Mouse (Mus musculus) hindbrain, embryonic 10.5 days (tissue): ENCODE data around the gene Ankrd7. TPM values are rescaled to one million over a fixed set of nuclear protein-coding genes. Genes with fewer than 3 reads are reported as not detected.
"Not testable (repeated sequence)": the region's sequence is repeated elsewhere in the genome, so short reads cannot be mapped to it uniquely, and the experiment has no call there.

Experiments
- DNase-seq: peaks from one replicate; pipeline ENCODE4 v3.0.0-alpha.2; 2017; ENCODE audit warnings: low spot score
- H3K27ac ChIP-seq: fragments of 300-500 bp; sonication (generic); 2 replicates; pipeline ENCODE4 v1.5.1; 2016; ENCODE audit warnings: mild to moderate bottlenecking, moderate library complexity
- H3K27me3 ChIP-seq: fragments of 300-500 bp; sonication (generic); 2 replicates; pipeline ENCODE4 v1.6.1; 2016; ENCODE audit warnings: mild to moderate bottlenecking; ENCODE audit not compliant: poor library complexity, insufficient read depth, severe bottlenecking
- H3K36me3 ChIP-seq: fragments of 300-500 bp; sonication (generic); 2 replicates; pipeline ENCODE4 v1.6.1; 2016; ENCODE audit warnings: mild to moderate bottlenecking, moderate library complexity
- H3K4me1 ChIP-seq: fragments of 300-500 bp; sonication (generic); replicated peaks from 2 replicates; pipeline ENCODE4 v1.6.1; 2016; ENCODE audit warnings: mild to moderate bottlenecking
- H3K4me3 ChIP-seq: fragments of 300-500 bp; sonication (generic); 2 replicates; pipeline ENCODE4 v1.5.1; 2016; ENCODE audit warnings: mild to moderate bottlenecking, moderate library complexity
- H3K9me3 ChIP-seq: fragments of 300-500 bp; sonication (generic); 2 replicates; pipeline ENCODE4 v1.6.1; 2016; ENCODE audit warnings: mild to moderate bottlenecking, moderate library complexity
- WGBS: fragments of 180-500 bp; shearing (Covaris S2); methylation state at CpG from one replicate; pipeline ENCODE4 v1.1.7; 2016; 5-methylcytosine and 5-hydroxymethylcytosine counted together
- polyA plus RNA-seq: library from polyadenylated mRNA; unstranded; fragments of >200 nt; fragmentation: Nextera tagmentation; extraction: Ambion mirVana; gene quantifications from 2 replicates; pipeline ENCODE4 v1.2.1, GENCODE M21; 2016

Gene Ankrd7
- polyA plus RNA-seq = 0.56 and 0.77 TPM in 2 replicates

GRCm38 (mm10) chr6:18866018-18866417 lies at the start of gene Ankrd7:
Gene Ankrd7 (plus strand): TSS chr6:18866318.
- no peak for DNase-seq
- no peak within 1 kb of the TSS for H3K27ac ChIP-seq
- no peaks in the 10 kb centered on the region for H3K36me3 ChIP-seq
- H3K27me3 ChIP-seq = no peaks in the 10 kb centered on the region
- 93% methylated on average over 8 of the region's 8 CpGs for WGBS
- H3K9me3 ChIP-seq = no peaks in the 10 kb centered on the region; the same call in 1 of the 2 replicates
- no peaks in the 10 kb centered on the region for H3K4me1 ChIP-seq
- H3K4me3 ChIP-seq = no peak within 1 kb of the TSS

- no peaks in the 10 kb centered on the region for H3K9me3 ChIP-seq
- no peaks in the 10 kb centered on the region for H3K4me1 ChIP-seq
- H3K4me3 ChIP-seq = no peak overlapping the region
- no peak overlapping the region for H3K27ac ChIP-seq
- no peaks in the 10 kb centered on the region for H3K27me3 ChIP-seq
- no peaks in the 10 kb centered on the region for H3K36me3 ChIP-seq
- DNase-seq = peak; percentile 39
- WGBS = 18% methylated on average over 4 of the region's 4 CpGs
Observed at GRCm38 (mm10) chr6:18819343-18819742, 46.8 kb upstream of the Ankrd7 start.

DNA sequence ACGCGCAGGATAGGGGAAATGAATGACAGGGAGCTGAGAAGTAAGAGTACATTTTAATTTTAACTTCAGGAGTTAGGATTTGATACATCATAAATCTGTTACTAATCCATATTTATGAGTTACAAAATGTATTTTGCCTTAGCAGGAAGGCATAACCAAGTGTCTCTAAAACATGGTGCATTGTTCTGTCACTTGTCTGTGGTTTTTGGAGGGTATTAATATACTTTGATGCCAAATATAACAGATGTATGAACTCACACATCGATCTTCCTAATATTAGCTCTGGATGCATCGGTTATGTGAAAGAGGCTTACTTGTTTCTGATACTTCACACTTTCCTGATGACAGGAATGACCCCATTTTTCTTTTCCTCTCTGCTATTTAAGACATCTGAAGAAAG lies 45.9 kb upstream of the Ankrd7 start:
- H3K4me1 ChIP-seq = no peaks in the 10 kb centered on the region
- no peaks in the 10 kb centered on the region for H3K9me3 ChIP-seq
- H3K27ac ChIP-seq = no peak overlapping the region
- no peaks in the 10 kb centered on the region for H3K27me3 ChIP-seq
- no peak for DNase-seq
- 70% methylated on average over 4 of the region's 4 CpGs for WGBS
- no peak overlapping the region for H3K4me3 ChIP-seq
- H3K36me3 ChIP-seq = no peaks in the 10 kb centered on the region

DNA sequence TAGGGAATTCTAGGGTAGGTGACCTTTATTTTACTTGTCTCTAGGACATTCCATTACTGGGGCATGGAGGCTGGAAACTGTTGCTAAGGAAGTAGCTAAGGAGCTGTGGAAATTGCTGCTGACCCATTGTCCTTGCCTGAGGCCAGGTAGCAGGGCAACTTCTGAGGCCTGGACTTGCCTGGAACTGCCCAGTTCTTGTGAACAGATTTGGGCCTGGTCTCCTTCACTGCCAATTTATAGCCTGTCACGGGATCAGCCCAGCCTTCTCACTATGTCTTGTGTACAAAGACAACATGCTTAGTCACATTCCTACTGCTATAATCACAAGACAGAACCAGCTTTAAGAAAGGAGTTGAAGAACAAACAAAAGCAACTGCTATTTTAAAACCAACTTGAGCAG lies 43.3 kb upstream of the Ankrd7 start:
- Histone ChIP-seq H3K4me3 (no peak overlapping the region), H3K27me3 (no peaks in the 10 kb centered on the region), H3K36me3 (no peaks in the 10 kb centered on the region), H3K9me3 (no peaks in the 10 kb centered on the region), H3K27ac (no peak overlapping the region), H3K4me1 (no peaks in the 10 kb centered on the region)
- WGBS = 72% methylated on average over 1 of the region's 1 CpGs
- DNase-seq = no peak

GRCm38 (mm10) chr6:18832958-18833357 lies 33.2 kb upstream of the Ankrd7 start:
- DNase-seq = no peak
- no peak overlapping the region for H3K4me3 ChIP-seq
- no peaks in the 10 kb centered on the region for H3K4me1 ChIP-seq
- no peaks in the 10 kb centered on the region for H3K27me3 ChIP-seq
- H3K9me3 ChIP-seq = no peaks in the 10 kb centered on the region
- no peak overlapping the region for H3K27ac ChIP-seq
- no peaks in the 10 kb centered on the region for H3K36me3 ChIP-seq
- 80% methylated on average over 1 of the region's 1 CpGs for WGBS

GRCm38 (mm10) chr6:18844529-18844928 lies 21.6 kb upstream of the Ankrd7 start:
- not testable (repeated sequence) for DNase-seq, H3K27me3 ChIP-seq, H3K9me3 ChIP-seq, H3K27ac ChIP-seq, H3K4me3 ChIP-seq, H3K36me3 ChIP-seq, H3K4me1 ChIP-seq
- WGBS = 93% methylated on average over 6 of the region's 11 CpGs

- H3K4me3 ChIP-seq, DNase-seq, H3K36me3 ChIP-seq, H3K9me3 ChIP-seq, H3K27me3 ChIP-seq, H3K27ac ChIP-seq: not testable (repeated sequence)
- WGBS = 52% methylated on average over 5 of the region's 7 CpGs
- H3K4me1 ChIP-seq = peaks cover 13% of the 10 kb centered on the region
Observed at GRCm38 (mm10) chr6:18845571-18845970, 20.5 kb upstream of the Ankrd7 start.

- Histone ChIP-seq H3K27me3 (no peaks in the 10 kb centered on the region), H3K9me3 (no peaks in the 10 kb centered on the region), H3K27ac (peak within 1 kb of the TSS; percentile 98), H3K4me1 (peaks cover 17% of the 10 kb centered on the region), H3K4me3 (peak within 1 kb of the TSS; percentile 83), H3K36me3 (peaks cover 25% of the 10 kb centered on the region)
- peak; percentile 97 for DNase-seq
- 2% methylated on average over 37 of the region's 37 CpGs for WGBS
Observed at GRCm38 (mm10) chr6:18848051-18848701, 17.9 kb upstream of the Ankrd7 start, which contains the start of gene Lsm8. Gene Lsm8 (plus strand): TSS chr6:18848579.

DNA sequence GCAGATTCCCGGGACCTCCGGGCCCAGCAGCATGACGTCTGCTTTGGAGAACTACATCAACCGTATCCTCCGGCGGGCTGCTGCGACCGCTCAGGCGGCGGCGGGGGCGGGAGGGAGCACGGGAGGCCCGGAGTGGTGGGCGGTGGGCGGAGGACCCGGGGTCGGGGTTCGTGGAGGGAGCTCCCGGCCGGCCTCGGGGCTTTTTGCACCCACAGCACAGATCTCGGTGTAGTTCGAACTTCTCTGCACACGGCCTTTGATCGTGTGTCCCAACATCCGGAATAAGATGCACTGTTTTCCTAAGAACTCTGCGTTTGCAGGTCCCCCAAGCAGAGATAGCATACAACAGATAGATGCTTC lies 17.4 kb upstream of the Ankrd7 start:
- H3K27ac ChIP-seq = peak overlapping the region; percentile 98
- WGBS = under 1% methylated on average over 28 of the region's 28 CpGs
- H3K36me3 ChIP-seq = peaks cover 30% of the 10 kb centered on the region

DNA sequence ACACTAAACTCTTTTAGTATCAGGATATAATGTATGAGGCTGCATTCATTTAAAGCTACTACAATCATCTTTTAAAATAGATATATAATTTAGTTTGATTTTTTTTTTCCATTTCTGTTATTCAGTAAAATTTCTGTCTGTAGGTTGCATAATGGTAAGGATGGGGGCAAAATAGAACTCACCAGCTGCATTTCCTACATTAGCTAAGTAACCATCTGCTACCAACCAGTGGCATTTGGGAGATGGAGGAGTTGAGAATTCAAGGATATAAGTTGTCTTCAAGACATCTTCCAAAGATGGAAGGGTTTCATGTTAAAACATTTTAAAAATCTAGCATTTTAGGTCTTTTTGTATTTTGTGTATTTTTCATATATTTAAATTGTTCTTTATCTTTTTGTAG lies 10.8 kb upstream of the Ankrd7 start:
- Histone ChIP-seq H3K4me3 (no peak overlapping the region), H3K4me1 (peaks cover 6% of the 10 kb centered on the region), H3K27me3 (no peaks in the 10 kb centered on the region), H3K9me3 (no peaks in the 10 kb centered on the region), H3K27ac (no peak overlapping the region), H3K36me3 (peaks cover 95% of the 10 kb centered on the region)
- no peak for DNase-seq

More for the DNA sequence above, 17.4 kb upstream of the Ankrd7 start:
- peaks cover 17% of the 10 kb centered on the region for H3K4me1 ChIP-seq
- no peaks in the 10 kb centered on the region for H3K27me3 ChIP-seq
- H3K4me3 ChIP-seq = peak overlapping the region; percentile 83
- no peak for DNase-seq
- H3K9me3 ChIP-seq = no peaks in the 10 kb centered on the region

GRCm38 (mm10) chr6:18856487-18857078 lies 9.5 kb upstream of the Ankrd7 start:
- peaks cover 87% of the 10 kb centered on the region for H3K36me3 ChIP-seq
- H3K4me1 ChIP-seq = no peaks in the 10 kb centered on the region

DNA sequence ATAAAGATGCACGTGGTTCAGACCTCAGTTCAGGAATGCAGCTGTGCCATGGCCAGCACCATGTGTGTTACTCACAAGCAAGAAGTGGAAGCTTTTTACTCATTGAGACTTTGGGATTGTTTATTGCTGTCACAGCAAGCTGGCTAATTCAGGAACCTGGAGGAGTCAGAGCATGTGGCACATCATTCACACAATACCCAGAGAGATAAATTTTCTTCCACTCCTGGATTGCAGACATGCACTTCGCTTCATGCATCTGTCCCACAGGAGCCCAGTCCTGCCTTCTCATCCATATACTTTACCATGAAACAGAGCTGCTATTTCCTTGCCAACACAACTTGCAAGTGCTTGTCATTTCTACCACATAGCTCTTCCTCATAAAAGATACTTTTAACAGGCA lies 22.9 kb downstream of the Ankrd7 start:
- no peaks in the 10 kb centered on the region for H3K4me1 ChIP-seq
- no peak overlapping the region for H3K4me3 ChIP-seq
- DNase-seq = no peak
- H3K36me3 ChIP-seq = no peaks in the 10 kb centered on the region
- H3K27me3 ChIP-seq = no peaks in the 10 kb centered on the region
- no peak overlapping the region for H3K27ac ChIP-seq
- H3K9me3 ChIP-seq = no peaks in the 10 kb centered on the region
- WGBS = 78% methylated on average over 2 of the region's 2 CpGs

More at GRCm38 (mm10) chr6:18856487-18857078, 9.5 kb upstream of the Ankrd7 start:
- Histone ChIP-seq H3K4me3 (no peak overlapping the region), H3K9me3 (peaks cover 4% of the 10 kb centered on the region; the same call in 1 of the 2 replicates), H3K27ac (no peak overlapping the region), H3K27me3 (no peaks in the 10 kb centered on the region)
- DNase-seq = no peak
- WGBS = 98% methylated on average over 3 of the region's 3 CpGs

- H3K36me3 ChIP-seq = no peaks in the 10 kb centered on the region
- H3K4me1 ChIP-seq = no peaks in the 10 kb centered on the region
- DNase-seq = no peak
- no peak overlapping the region for H3K4me3 ChIP-seq
- H3K27me3 ChIP-seq = no peaks in the 10 kb centered on the region
- no peaks in the 10 kb centered on the region for H3K9me3 ChIP-seq
- H3K27ac ChIP-seq = no peak overlapping the region
Observed at GRCm38 (mm10) chr6:18894142-18894541, 28.0 kb downstream of the Ankrd7 start.
